Mouse (Mus musculus) lung, postnatal 4 days (tissue): ENCODE measurements around the gene Spcs2.

Source experiments
- DNase-seq, 2 experiments: peaks; one replicate each; pipeline ENCODE4 v3.0.0; 2021

Gene Spcs2

GRCm38 (mm10) chr7:99858813-99859585 is 4.3 kb downstream of the Spcs2 start, which contains the start of gene Xrra1:
Xrra1 (plus strand) TSS chr7:99859116.
- DNase-seq, result peak; percentile 97 to 98

DNA sequence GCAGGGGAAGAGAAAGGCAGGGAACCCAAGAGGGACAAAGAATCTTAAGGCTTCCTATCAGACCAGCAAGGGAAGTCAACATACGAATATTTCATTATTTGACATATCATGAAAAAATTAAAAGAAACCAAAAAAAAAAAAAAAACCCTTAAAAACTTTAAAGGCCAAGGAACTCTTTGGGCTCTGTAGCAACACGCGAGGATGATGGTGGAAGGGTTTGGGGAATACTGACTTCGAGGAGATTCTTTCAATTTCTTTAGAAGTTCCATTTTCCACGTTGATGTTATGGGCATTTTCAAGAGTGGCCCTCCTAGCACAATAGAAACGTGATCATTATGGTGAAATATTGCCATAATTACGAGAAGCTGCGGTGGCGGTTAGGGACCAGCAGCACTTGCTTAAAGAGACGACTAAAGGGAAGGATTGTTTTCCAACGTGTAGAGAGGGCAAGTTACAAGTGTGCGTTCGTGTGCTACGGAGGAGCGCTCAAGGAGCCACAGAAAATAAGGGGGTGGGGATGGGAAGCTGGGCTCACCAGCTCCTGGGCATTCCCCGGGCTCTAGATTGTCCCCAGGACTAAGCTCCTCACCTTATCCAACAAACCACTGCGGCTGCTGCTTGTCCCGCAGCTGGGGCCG is 5.0 kb downstream of the Spcs2 start:
- DNase-seq, result no peak

GRCm38 (mm10) chr7:99856266-99856861 is 6.9 kb downstream of the Spcs2 start:
- DNase-seq, result no peak

DNA sequence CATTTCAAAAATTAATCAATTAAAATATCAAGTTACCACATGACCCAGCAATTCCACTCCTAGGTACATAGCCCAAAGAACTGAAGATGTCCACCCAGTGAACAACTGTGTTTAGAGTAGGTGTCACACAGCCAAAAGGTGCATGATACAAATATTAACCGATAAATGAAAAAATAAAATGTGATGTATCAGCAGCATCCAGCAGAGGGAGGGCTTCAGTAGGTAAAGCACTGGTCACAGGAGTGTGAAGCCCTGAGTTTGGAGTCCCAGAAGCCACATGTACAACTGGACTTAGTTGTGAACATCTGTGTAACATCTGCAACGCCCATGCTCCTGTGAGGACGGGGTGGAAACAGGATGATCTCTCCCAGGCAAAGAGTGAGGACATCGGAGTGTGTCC is 9.0 kb downstream of the Spcs2 start:
- no peak for DNase-seq

DNA sequence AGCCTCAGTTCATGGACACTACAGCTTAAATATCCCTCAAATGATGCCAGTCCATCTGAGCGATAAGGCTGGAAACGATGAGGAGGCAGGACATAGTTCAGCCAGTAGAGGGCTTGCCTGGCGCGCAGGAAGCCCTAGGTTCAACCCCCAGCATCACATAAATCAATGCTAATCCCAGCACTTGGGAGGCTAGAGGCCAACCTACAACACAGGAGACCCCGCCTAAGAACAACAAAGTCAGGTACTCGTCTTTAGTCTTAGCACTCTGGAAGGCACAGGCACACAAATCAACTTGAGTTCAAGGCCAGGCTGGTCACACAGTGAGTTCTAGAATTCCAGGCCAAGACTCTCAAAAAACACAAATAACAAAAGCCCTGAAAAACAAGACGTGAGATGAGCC is 9.9 kb downstream of the Spcs2 start:
- DNase-seq, result no peak

- DNase-seq, result no peak
Measured at GRCm38 (mm10) chr7:99851618-99852017, 11.6 kb downstream of the Spcs2 start.

GRCm38 (mm10) chr7:99851121-99851520 is 12.1 kb downstream of the Spcs2 start:
- no peak for DNase-seq

DNA sequence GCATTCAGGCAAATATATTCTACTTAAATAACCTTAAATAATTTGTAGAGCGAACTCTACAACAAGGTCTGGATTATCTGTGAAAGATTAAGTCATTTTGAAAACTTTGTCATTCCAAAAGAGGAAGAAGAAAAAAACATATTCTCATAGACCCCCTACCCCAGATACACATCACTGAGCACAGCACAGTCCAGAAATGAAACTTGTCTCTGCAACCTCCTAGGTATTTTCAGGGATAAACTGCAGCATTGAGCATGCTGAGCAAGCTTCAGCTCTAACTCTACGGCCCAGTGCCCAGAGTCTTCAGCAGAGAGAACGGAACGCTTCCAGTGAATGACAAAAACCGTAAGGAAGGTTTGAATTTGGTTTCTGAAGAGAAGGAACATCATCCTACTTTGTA is 12.7 kb downstream of the Spcs2 start:
- DNase-seq, result no peak

- no peak for DNase-seq
Measured at GRCm38 (mm10) chr7:99845533-99846236, 17.6 kb downstream of the Spcs2 start.

DNA sequence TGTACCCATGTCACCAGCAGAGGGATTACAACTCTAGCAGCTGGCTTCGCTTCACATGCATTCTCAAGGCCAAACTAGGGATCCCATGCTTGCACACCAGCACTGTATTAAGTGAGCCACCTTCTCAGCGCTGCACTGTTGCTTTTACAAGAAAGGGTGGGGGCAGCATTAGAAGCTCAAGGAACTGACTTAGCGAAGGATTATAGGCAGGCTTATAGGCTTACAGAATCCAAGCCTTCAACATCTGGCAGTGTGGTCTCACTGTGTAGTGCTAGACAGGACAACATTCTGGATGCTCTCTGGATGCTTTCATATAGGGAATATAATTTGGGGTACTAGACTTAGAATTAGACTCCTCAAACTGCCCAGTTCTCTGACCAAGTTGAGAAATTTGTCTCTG is 25.0 kb downstream of the Spcs2 start:
- no peak for DNase-seq

DNA sequence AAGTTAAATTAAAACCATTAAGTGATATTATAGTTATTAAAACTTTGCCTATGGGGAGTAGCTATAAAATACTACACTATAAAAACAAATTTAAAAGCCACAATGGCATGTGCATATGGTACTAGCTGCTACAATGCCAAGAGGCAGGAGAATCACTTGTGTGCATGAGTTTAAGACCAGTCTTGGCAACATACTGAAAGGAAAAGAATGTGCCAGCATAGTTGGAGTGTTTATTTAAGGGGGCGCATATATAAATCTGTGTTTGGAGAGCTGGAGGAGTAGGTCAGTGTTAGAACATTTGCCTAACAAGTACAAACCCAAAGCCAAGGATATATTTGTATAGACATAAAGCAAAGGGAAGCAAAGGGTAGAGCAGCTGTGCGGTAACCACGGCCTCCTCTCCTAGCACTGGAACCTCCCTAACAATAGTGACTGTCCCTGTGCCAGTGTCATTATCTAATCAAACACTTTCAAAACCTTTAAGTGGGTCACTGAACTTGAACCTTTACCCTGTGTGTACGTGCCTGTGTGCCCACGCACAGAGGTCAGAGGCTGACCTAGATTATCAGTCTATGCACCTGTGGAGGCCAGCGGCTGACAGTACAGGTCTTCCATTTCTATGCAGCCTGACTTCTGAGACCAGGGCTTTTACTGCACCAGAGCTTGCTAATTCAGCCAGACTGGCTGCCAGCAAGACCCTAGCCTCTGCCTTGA is 25.7 kb downstream of the Spcs2 start:
- no peak for DNase-seq

DNA sequence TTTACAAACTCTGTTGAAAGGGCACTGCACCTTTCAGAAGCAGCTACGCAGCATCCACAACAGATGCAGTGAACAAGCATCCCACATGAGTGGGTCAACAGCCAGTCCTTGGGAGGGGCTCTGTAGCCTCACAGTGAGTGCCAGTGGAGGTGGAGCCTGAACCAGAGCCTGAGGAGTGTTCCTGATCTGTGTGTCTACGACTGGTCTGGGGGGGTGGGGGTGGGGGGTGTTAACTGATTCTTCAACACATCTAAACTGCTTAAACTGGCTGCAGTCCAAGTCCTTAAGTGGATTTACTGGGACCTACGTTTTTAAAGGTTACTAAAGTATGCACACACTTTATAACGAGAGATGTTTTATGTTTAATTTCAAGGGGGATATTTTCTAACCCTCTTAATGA is 26.5 kb downstream of the Spcs2 start:
- DNase-seq, result peak; percentile 32 to 77

GRCm38 (mm10) chr7:99834314-99834853 is 28.9 kb downstream of the Spcs2 start:
- no peak for DNase-seq

DNA sequence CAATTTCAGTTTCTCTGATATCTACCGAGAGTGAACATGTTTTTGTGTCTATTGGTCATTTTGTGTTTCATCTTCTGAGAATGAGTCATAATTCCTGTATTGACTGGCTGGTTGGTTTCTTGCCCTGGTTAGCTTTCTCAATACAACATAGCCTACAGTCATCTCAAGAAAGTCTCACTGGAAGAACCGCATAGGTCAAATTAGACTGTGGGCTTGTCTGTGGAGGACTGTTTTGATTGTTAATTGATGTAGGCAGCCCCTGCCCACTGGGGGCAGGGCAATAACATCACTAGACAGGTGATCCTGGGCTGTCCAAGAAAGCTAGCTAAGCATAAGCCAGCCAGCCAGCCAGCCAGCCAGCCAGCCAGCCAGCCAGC is 29.4 kb downstream of the Spcs2 start:
- DNase-seq, result no peak

- DNase-seq, result no peak
Measured at GRCm38 (mm10) chr7:99833115-99833845, 30.0 kb downstream of the Spcs2 start.

DNA sequence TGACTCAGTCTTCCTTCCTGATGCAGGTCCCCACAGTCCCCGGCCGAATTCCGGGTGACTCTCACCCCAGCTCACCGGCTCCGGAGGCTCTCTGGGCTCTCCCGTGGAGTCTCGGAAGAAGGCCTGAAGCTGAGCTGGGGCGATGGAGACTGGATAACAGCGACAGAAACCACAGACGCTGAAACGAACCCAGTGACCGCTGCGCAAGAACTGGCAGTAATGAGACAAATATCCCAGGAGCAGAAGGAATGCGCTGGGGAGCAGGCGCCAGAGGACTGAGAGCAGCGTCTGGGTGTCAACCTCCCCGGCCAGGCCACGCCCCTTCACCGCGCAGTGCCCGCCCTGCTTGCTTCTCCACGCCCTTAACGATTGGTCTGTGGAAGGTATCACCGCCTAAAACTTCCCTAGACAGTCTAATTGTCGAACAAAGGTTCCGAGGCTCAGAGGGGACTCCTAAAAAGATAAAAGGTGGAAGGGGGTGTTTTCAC is 35.1 kb downstream of the Spcs2 start, which contains the start of gene Neu3:
TSS of gene Neu3 (minus strand) at position 335 of the 488 bp plus-strand sequence.
- DNase-seq, result peak; percentile 96 to 97

DNA sequence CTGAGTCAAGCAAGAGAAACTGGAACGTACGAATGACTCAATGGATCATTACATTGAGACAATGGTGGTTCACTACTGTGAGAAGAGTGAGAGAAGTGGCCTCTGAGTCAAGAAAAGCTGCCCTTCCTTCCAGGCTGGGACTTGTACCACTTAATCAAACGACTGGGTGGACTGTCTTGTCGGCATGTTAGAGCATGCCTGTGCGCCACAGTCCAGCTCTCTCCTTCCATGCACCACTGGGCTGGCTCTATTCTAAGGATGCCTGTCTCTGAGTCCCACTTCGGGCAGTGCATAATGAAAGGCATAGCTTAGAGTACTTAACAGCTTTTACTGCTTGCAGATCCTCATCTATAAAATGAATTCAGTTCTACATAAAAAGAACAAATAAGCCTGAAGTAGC is 37.2 kb downstream of the Spcs2 start:
- no peak for DNase-seq

- DNase-seq, result no peak
Measured at GRCm38 (mm10) chr7:99825511-99825910, 37.8 kb downstream of the Spcs2 start.

GRCm38 (mm10) chr7:99824649-99825483 is 38.4 kb downstream of the Spcs2 start:
- DNase-seq, result no peak

- no peak for DNase-seq
Measured at GRCm38 (mm10) chr7:99823045-99823663, 40.1 kb downstream of the Spcs2 start.
